ENCODE assay signal across 31 mouse cellular contexts in genomic region chr4:55976265-55976664, GRCm38 (mm10).
"Had no signal": no experiment of that assay in that cellular context is flagged by ENCODE, and none has a peak within 500 bp of the region (broad histone marks: within the 10 kb centered on the region; RNA-seq: fewer than 3 reads in every experiment).

No protein-coding gene starts in this region.

- H3K27me3 ChIP-seq: limb, embryonic 12.5 days; limb, embryonic 13.5 days; limb, embryonic 15.5 days; liver, embryonic 12.5 days; liver, embryonic 13.5 days; liver, embryonic 15.5 days; megakaryocyte, embryonic 14.5 days; midbrain, embryonic 12.5 days; midbrain, embryonic 13.5 days; midbrain, embryonic 15.5 days; neural tube, embryonic 12.5 days had no signal

- H3K9ac ChIP-seq: limb, embryonic 12.5 days; limb, embryonic 13.5 days; limb, embryonic 15.5 days; liver, embryonic 12.5 days; liver, embryonic 13.5 days; liver, embryonic 14.5 days; liver, embryonic 15.5 days; liver, postnatal 0 days; lung, embryonic 14.5 days; lung, embryonic 15.5 days; midbrain, embryonic 12.5 days; midbrain, embryonic 13.5 days; midbrain, embryonic 15.5 days; neural tube, embryonic 12.5 days had no signal

- H3K4me3 ChIP-seq: left cerebral cortex, adult 2 months; limb, embryonic 10.5 days; limb, embryonic 12.5 days; limb, embryonic 13.5 days; limb, embryonic 15.5 days; liver, embryonic 12.5 days; liver, embryonic 13.5 days; liver, embryonic 15.5 days; lung, embryonic 15.5 days; megakaryocyte, embryonic 14.5 days; midbrain, embryonic 12.5 days; midbrain, embryonic 13.5 days; midbrain, embryonic 15.5 days; myocyte; neural tube, embryonic 12.5 days had no signal

- H3K4me1 ChIP-seq: limb, embryonic 10.5 days; limb, embryonic 12.5 days; limb, embryonic 13.5 days; limb, embryonic 15.5 days; liver, embryonic 12.5 days; liver, embryonic 13.5 days; liver, embryonic 15.5 days; megakaryocyte, embryonic 14.5 days; midbrain, embryonic 12.5 days; midbrain, embryonic 13.5 days; midbrain, embryonic 15.5 days; neural tube, embryonic 12.5 days had no signal

- H3K36me3 ChIP-seq: limb, embryonic 10.5 days; limb, embryonic 12.5 days; limb, embryonic 13.5 days; limb, embryonic 15.5 days; liver, embryonic 12.5 days; liver, embryonic 13.5 days; liver, embryonic 15.5 days; lung, embryonic 15.5 days; midbrain, embryonic 12.5 days; midbrain, embryonic 13.5 days; midbrain, embryonic 15.5 days; neural tube, embryonic 12.5 days had no signal

- ATAC-seq: liver, embryonic 12.5 days; liver, postnatal 0 days; lung, postnatal 0 days; midbrain, embryonic 13.5 days; midbrain, embryonic 15.5 days; midbrain, embryonic 16.5 days had no signal

- DNase-seq: left cerebral cortex, postnatal 4 days; liver; liver, embryonic 13.5 days; liver, postnatal 0 days; lung, adult 18-20 months; lung, adult 2 months; lung, embryonic 14.5 days; lung, postnatal 10 days; lung, postnatal 14 days; lung, postnatal 36 days; lung, postnatal 4 days; midbrain, embryonic 14.5 days had no signal

- H3K9me3 ChIP-seq: limb, embryonic 10.5 days; limb, embryonic 12.5 days; limb, embryonic 13.5 days; limb, embryonic 15.5 days; liver, embryonic 13.5 days; liver, embryonic 15.5 days; lung, embryonic 15.5 days; megakaryocyte, embryonic 14.5 days; midbrain, embryonic 12.5 days; midbrain, embryonic 13.5 days; midbrain, embryonic 15.5 days; neural tube, embryonic 12.5 days had no signal

- H3K4me2 ChIP-seq: limb, embryonic 12.5 days; limb, embryonic 13.5 days; limb, embryonic 15.5 days; liver, embryonic 11.5 days; liver, embryonic 12.5 days; liver, embryonic 13.5 days; liver, embryonic 15.5 days; lung, embryonic 14.5 days; lung, embryonic 15.5 days; midbrain, embryonic 12.5 days; midbrain, embryonic 13.5 days; midbrain, embryonic 15.5 days; neural tube, embryonic 12.5 days had no signal

- H3K27ac ChIP-seq: left cerebral cortex, adult 2 months; limb, embryonic 10.5 days; limb, embryonic 12.5 days; limb, embryonic 13.5 days; limb, embryonic 15.5 days; liver, embryonic 12.5 days; liver, embryonic 13.5 days; liver, embryonic 14.5 days; liver, embryonic 15.5 days; lung, embryonic 15.5 days; macrophage; midbrain, embryonic 12.5 days; midbrain, embryonic 13.5 days; midbrain, embryonic 15.5 days; neural tube, embryonic 12.5 days had no signal
